Comparison of ENCODE assay signal across 8 mouse cellular contexts in the genomic region with DNA sequence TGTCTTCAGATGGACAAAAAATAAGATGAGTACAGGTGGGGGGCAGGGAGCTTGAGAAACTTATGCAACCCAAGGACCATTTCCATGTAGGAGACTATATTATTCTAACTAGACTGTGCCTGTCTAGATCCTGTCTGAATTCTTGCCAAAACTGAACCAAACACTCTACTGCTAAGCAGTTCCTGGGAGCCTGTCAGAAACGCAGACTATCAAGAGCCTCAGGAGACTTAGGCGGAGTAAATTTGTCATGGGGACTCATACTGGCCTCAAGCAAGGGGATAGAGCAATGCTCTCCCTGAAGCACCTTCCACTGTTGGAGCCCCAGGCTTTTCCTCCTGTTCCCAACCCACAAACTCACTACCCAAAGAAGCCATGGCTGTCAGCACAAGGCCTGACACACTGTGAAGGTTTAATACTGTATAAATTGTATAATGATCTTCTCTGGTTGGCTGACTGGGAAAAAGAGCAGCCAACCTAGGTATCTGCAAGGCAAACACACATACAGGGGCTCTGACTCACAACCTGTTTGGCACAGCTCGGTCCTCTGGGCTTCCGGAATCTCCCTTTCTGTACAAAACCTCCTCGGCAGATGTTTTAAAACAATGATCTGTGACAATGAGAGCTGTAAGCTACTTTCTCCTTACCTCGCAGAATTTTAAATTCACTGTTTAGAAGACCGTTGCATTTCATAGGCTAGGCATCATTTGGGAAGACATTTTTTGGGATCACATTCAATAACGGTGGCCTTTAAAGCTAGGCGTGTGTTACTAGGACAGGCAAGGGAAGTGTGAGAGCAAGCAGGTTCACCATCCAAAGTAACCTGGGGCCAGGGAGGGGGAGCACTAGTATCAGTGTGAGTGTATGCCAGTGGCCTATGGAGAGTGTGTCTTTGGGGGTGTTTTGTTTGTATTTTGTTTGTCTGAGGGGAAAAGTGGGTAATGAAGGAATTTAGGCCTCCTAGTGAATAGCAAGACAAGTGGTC. TPM values are rescaled to one million over a fixed set of nuclear protein-coding genes. Genes with fewer than 3 reads are reported as not detected.
A peak's percentile ranks its signal among the peaks of the same experiment; 100 is the strongest.
DNase-seq lines count a peak whose midpoint lies in the region; ATAC-seq and TF ChIP-seq lines count a peak whose summit lies in the region.

No protein-coding gene starts in this region.

- no peaks in the 10 kb centered on the region for H3K9me3 ChIP-seq in kidney, embryonic 15.5 days (replicated peaks)
- no peaks in the 10 kb centered on the region for H3K9me3 ChIP-seq in heart, embryonic 16.5 days (replicated peaks; ENCODE audit: control insufficient read depth, low read length)
- H3K9me3 ChIP-seq in midbrain, embryonic 10.5 days (replicated peaks), result no peaks in the 10 kb centered on the region

- ATAC-seq in kidney, embryonic 15.5 days (replicated peaks; ENCODE audit: low FRiP score), result peak; percentile 34
- no peak for ATAC-seq in heart, embryonic 16.5 days (replicated peaks; ENCODE audit: extremely low read depth, insufficient read depth, low FRiP score)

- TF ChIP-seq CTCF in cortical plate, adult 2 months (IDR thresholded peaks at IDR 0.05; ENCODE audit: extremely low read depth, insufficient read depth, low read length), result no peak

- TF ChIP-seq POLR2A in cortical plate, adult 2 months (IDR thresholded peaks at IDR 0.05; ENCODE audit: extremely low read depth, insufficient read depth, low read length), result no peak

- no peak overlapping the region for H3K27ac ChIP-seq in kidney, embryonic 15.5 days
- H3K27ac ChIP-seq in cortical plate, adult 2 months (ENCODE audit: insufficient read depth, low read length), result peak overlapping the region; percentile 45
- H3K27ac ChIP-seq in heart, embryonic 16.5 days (ENCODE audit: low read length), result peak overlapping the region; percentile 51
- no peak overlapping the region for H3K27ac ChIP-seq in midbrain, embryonic 10.5 days (replicated peaks)

- peak overlapping the region; percentile 77; the same call in 1 of the 2 replicates for H3K4me3 ChIP-seq in kidney, embryonic 15.5 days (replicated peaks)
- H3K4me3 ChIP-seq in cortical plate, adult 2 months (ENCODE audit: insufficient read depth, low read length), result peak overlapping the region; percentile 81
- H3K4me3 ChIP-seq in heart, embryonic 16.5 days (ENCODE audit: low read length), result peak overlapping the region; percentile 83
- peak overlapping the region; percentile 76 for H3K4me3 ChIP-seq in midbrain, embryonic 10.5 days

- H3K9ac ChIP-seq in kidney, embryonic 15.5 days, result no peak overlapping the region
- H3K9ac ChIP-seq in heart, embryonic 16.5 days (ENCODE audit: low read length), result 0 out of 2 replicates have a peak overlapping the region, but pooled peaks have one; percentile 14

- no peak for DNase-seq in kidney, adult 8-10 months
- DNase-seq in midbrain, embryonic 10.5 days (ENCODE audit: low spot score), result no peak
- no peak for DNase-seq in layer of hippocampus, postnatal 36 days
- no peak for DNase-seq in right cerebral cortex, postnatal 14 days
- no peak for DNase-seq in retina, postnatal 1 day

- H3K4me1 ChIP-seq in kidney, embryonic 15.5 days, result peaks cover 18% of the 10 kb centered on the region
- peaks cover 4% of the 10 kb centered on the region; the same call in 1 of the 2 replicates for H3K4me1 ChIP-seq in cortical plate, adult 2 months (ENCODE audit: control insufficient read depth, insufficient read depth, low read length)
- peaks cover 37% of the 10 kb centered on the region for H3K4me1 ChIP-seq in heart, embryonic 16.5 days (ENCODE audit: control insufficient read depth, insufficient read depth, low read length)
- peaks cover 28% of the 10 kb centered on the region for H3K4me1 ChIP-seq in midbrain, embryonic 10.5 days

- H3K27me3 ChIP-seq in kidney, embryonic 15.5 days, result no peaks in the 10 kb centered on the region
- H3K27me3 ChIP-seq in heart, embryonic 16.5 days (ENCODE audit: control insufficient read depth, insufficient read depth, low read length), result no peaks in the 10 kb centered on the region
- H3K27me3 ChIP-seq in midbrain, embryonic 10.5 days (ENCODE audit: low read depth, poor library complexity, severe bottlenecking), result peaks cover 27% of the 10 kb centered on the region

- WGBS in kidney, embryonic 15.5 days, result 74% methylated on average over 9 of the region's 9 CpGs
- WGBS in heart, embryonic 16.5 days, result 63% methylated on average over 9 of the region's 9 CpGs
- WGBS in midbrain, embryonic 10.5 days, result 71% methylated on average over 9 of the region's 9 CpGs

- peak overlapping the region; percentile 92 for H3K4me2 ChIP-seq in kidney, embryonic 15.5 days
- H3K4me2 ChIP-seq in heart, embryonic 16.5 days (ENCODE audit: low read depth, low read length), result peak overlapping the region; percentile 93

- H3K36me3 ChIP-seq in kidney, embryonic 15.5 days, result no peaks in the 10 kb centered on the region
- no peaks in the 10 kb centered on the region for H3K36me3 ChIP-seq in heart, embryonic 16.5 days (ENCODE audit: control insufficient read depth, insufficient read depth)
- H3K36me3 ChIP-seq in midbrain, embryonic 10.5 days, result no peaks in the 10 kb centered on the region

RNA-seq across cellular contexts. Expression of a gene that starts 0.7 kb away (rescaled TPM):
- 6.2 and 6.8 TPM in 2 replicates for polyA plus RNA-seq in kidney, embryonic 15.5 days (2015; fragmentation: Nextera tagmentation; extraction: Ambion mirVana)
- 78.7 and 78.9 TPM in 2 replicates for polyA plus RNA-seq in cortical plate, adult 2 months (2012; rRNA removed)
- polyA plus RNA-seq in heart, embryonic 16.5 days (2015; fragmentation: Nextera tagmentation; extraction: Ambion mirVana), result 22.3 and 22.4 TPM in 2 replicates
- 9.2 and 11.2 TPM in 2 replicates for polyA plus RNA-seq in midbrain, embryonic 10.5 days (2016; fragmentation: Nextera tagmentation; extraction: Ambion mirVana)
- 100 to 1,000 TPM; 173 to 178 TPM for total RNA-seq in layer of hippocampus, postnatal 36 days (2021)

Comparison
In these comparisons a context has a peak if more than half of its experiments do, and no peak if none do; other contexts are left out.
1. H3K27ac ChIP-seq: peak in cortical plate, adult 2 months (single experiment) and heart, embryonic 16.5 days (single experiment); none in kidney, embryonic 15.5 days (single experiment) and midbrain, embryonic 10.5 days (single experiment).
2. Peak in every context shown above with its lines, with median percentiles within 50 percentile points of each other: H3K4me3 ChIP-seq.